Mouse (Mus musculus) adrenal gland, postnatal 10 days (tissue): ENCODE measurements at regions not wholly inside any gene's neighbourhood (a gene's known extent, or its start where the extent isn't known, plus 50 kb on each side); places are given as distances from the start of the nearest gene placed in this dataset.
A peak's percentile ranks its signal among the peaks of the same experiment; 100 is the strongest.

Experiments used
- microRNA-seq: library from miRNA; unstranded; fragments of <30 nt; microRNA quantifications from one replicate; pipeline ENCODE4 v1.2.0, GENCODE M21; 2021

Small RNA genes lying in the stretch of these regions (microRNA-seq; reads per million reads assigned to microRNA genes)
- gene Mir221: 728 reads per million, percentile 70 among the genes with 10 or more reads in this experiment
- 89.1 reads per million, percentile 43 among the genes with 10 or more reads in this experiment for gene Mir222
